Mouse (Mus musculus): Measurements from ENCODE around the gene Armc12. TPM values are rescaled to one million over a fixed set of nuclear protein-coding genes. Genes with fewer than 3 reads are reported as not detected.
"Not testable (repeated sequence)": the region's sequence is repeated elsewhere in the genome, so short reads cannot be mapped to it uniquely, and the experiment has no call there.

Armc12 gene
- polyA plus RNA-seq, 1 experiment from 2014 or later = not detected

- Histone ChIP-seq H3K36me3 (ENCODE audit: insufficient read depth, low read length) (no peaks in the 10 kb centered on the region), H3K9me3 (ENCODE audit: low read length) (no peaks in the 10 kb centered on the region), H3K27me3 (ENCODE audit: insufficient read depth, low read length) (no peaks in the 10 kb centered on the region), H3K4me2 (replicated peaks; ENCODE audit: low read depth, low read length) (no peak overlapping the region), H3K27ac (ENCODE audit: low read length) (no peak overlapping the region), H3K9ac (replicated peaks; ENCODE audit: low read length) (no peak overlapping the region), H3K4me1 (ENCODE audit: insufficient read depth, low read length) (no peaks in the 10 kb centered on the region; the same call in 1 of the 2 replicates), H3K4me3 (ENCODE audit: low read length) (no peak overlapping the region)
- no peak for ATAC-seq (ENCODE audit: low FRiP score, low TSS enrichment)
- 7% methylated on average over 14 of the region's 14 CpGs for WGBS
Observed at GRCm38 (mm10) chr17:28553040-28553793, 22.6 kb downstream of the Armc12 start.

- not testable (repeated sequence) for H3K9ac ChIP-seq (replicated peaks; ENCODE audit: low read length); ATAC-seq (ENCODE audit: low FRiP score, low TSS enrichment); H3K27ac ChIP-seq (ENCODE audit: low read length); H3K36me3 ChIP-seq (ENCODE audit: insufficient read depth, low read length); H3K4me2 ChIP-seq (replicated peaks; ENCODE audit: low read depth, low read length); H3K9me3 ChIP-seq (ENCODE audit: low read length); H3K27me3 ChIP-seq (ENCODE audit: insufficient read depth, low read length); H3K4me3 ChIP-seq (ENCODE audit: low read length); H3K4me1 ChIP-seq (ENCODE audit: insufficient read depth, low read length)
- 95% methylated on average over 4 of the region's 4 CpGs for WGBS
Observed at GRCm38 (mm10) chr17:28554021-28554420, 23.4 kb downstream of the Armc12 start.

GRCm38 (mm10) chr17:28556635-28557396 lies 26.2 kb downstream of the Armc12 start:
- WGBS = 49% methylated on average over 6 of the region's 6 CpGs
- H3K27ac ChIP-seq (ENCODE audit: low read length) = no peak overlapping the region
- no peaks in the 10 kb centered on the region for H3K27me3 ChIP-seq (ENCODE audit: insufficient read depth, low read length)
- H3K9ac ChIP-seq (replicated peaks; ENCODE audit: low read length) = no peak overlapping the region
- no peak overlapping the region for H3K4me3 ChIP-seq (ENCODE audit: low read length)
- no peaks in the 10 kb centered on the region; the same call in 1 of the 2 replicates for H3K4me1 ChIP-seq (ENCODE audit: insufficient read depth, low read length)
- no peaks in the 10 kb centered on the region for H3K36me3 ChIP-seq (ENCODE audit: insufficient read depth, low read length)
- no peaks in the 10 kb centered on the region for H3K9me3 ChIP-seq (ENCODE audit: low read length)
- H3K4me2 ChIP-seq (replicated peaks; ENCODE audit: low read depth, low read length) = no peak overlapping the region
- no peak for ATAC-seq (ENCODE audit: low FRiP score, low TSS enrichment)

GRCm38 (mm10) chr17:28557772-28558171 lies 27.2 kb downstream of the Armc12 start:
- H3K27me3 ChIP-seq (ENCODE audit: insufficient read depth, low read length) = no peaks in the 10 kb centered on the region
- ATAC-seq (ENCODE audit: low FRiP score, low TSS enrichment) = no peak
- no peak overlapping the region for H3K4me3 ChIP-seq (ENCODE audit: low read length)
- no peaks in the 10 kb centered on the region for H3K36me3 ChIP-seq (ENCODE audit: insufficient read depth, low read length)
- no peak overlapping the region for H3K9ac ChIP-seq (replicated peaks; ENCODE audit: low read length)
- no peaks in the 10 kb centered on the region; the same call in 1 of the 2 replicates for H3K4me1 ChIP-seq (ENCODE audit: insufficient read depth, low read length)
- H3K9me3 ChIP-seq (ENCODE audit: low read length) = no peaks in the 10 kb centered on the region
- 66% methylated on average over 6 of the region's 6 CpGs for WGBS
- no peak overlapping the region for H3K4me2 ChIP-seq (replicated peaks; ENCODE audit: low read depth, low read length)
- no peak overlapping the region for H3K27ac ChIP-seq (ENCODE audit: low read length)

- Histone ChIP-seq H3K9ac (replicated peaks; ENCODE audit: low read length) (no peak within 1 kb of the TSS), H3K27me3 (ENCODE audit: insufficient read depth, low read length) (no peaks in the 10 kb centered on the region), H3K9me3 (ENCODE audit: low read length) (no peaks in the 10 kb centered on the region), H3K27ac (ENCODE audit: low read length) (no peak within 1 kb of the TSS), H3K36me3 (ENCODE audit: insufficient read depth, low read length) (no peaks in the 10 kb centered on the region), H3K4me1 (ENCODE audit: insufficient read depth, low read length) (no peaks in the 10 kb centered on the region), H3K4me3 (ENCODE audit: low read length) (no peak within 1 kb of the TSS), H3K4me2 (replicated peaks; ENCODE audit: low read depth, low read length) (no peak within 1 kb of the TSS)
- WGBS = 85% methylated on average over 4 of the region's 4 CpGs
- ATAC-seq (ENCODE audit: low FRiP score, low TSS enrichment) = no peak
Observed at GRCm38 (mm10) chr17:28560598-28560997, 30.0 kb downstream of the Armc12 start, which contains the start of gene Clps. Gene Clps, minus strand, starts transcription at chr17:28560766.

DNA sequence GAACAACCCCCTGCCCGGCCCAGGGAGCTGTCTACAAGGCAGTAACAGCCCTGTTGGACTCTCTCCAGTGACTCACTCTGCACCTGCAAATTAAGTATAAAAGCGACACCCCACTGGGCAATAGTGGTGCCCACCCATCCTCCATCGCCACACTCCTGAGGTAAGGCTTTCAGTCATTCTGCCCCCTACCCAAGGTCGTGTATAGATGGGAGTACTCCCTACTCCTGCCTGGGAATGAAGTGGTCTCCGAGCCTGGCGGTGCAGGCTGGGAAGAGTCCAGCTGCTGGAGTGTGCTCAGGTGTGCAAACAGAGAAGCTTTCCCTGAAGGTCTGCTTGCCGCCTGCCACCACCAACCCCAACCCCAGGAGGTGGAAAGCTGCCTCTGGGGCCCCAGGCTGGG lies 31.0 kb downstream of the Armc12 start:
- Histone ChIP-seq H3K4me2 (replicated peaks; ENCODE audit: low read depth, low read length) (no peak overlapping the region), H3K4me3 (ENCODE audit: low read length) (no peak overlapping the region), H3K4me1 (ENCODE audit: insufficient read depth, low read length) (no peaks in the 10 kb centered on the region), H3K27me3 (ENCODE audit: insufficient read depth, low read length) (no peaks in the 10 kb centered on the region), H3K36me3 (ENCODE audit: insufficient read depth, low read length) (no peaks in the 10 kb centered on the region), H3K9ac (replicated peaks; ENCODE audit: low read length) (no peak overlapping the region), H3K27ac (ENCODE audit: low read length) (no peak overlapping the region), H3K9me3 (ENCODE audit: low read length) (no peaks in the 10 kb centered on the region)
- ATAC-seq (ENCODE audit: low FRiP score, low TSS enrichment) = no peak
- WGBS = 56% methylated on average over 7 of the region's 7 CpGs

- no peaks in the 10 kb centered on the region for H3K9me3 ChIP-seq (ENCODE audit: low read length)
- no peak overlapping the region for H3K27ac ChIP-seq (ENCODE audit: low read length)
- H3K4me2 ChIP-seq (replicated peaks; ENCODE audit: low read depth, low read length) = no peak overlapping the region
- H3K36me3 ChIP-seq (ENCODE audit: insufficient read depth, low read length) = no peaks in the 10 kb centered on the region
- H3K9ac ChIP-seq (replicated peaks; ENCODE audit: low read length) = no peak overlapping the region
- no peaks in the 10 kb centered on the region for H3K4me1 ChIP-seq (ENCODE audit: insufficient read depth, low read length)
- no peak overlapping the region for H3K4me3 ChIP-seq (ENCODE audit: low read length)
- no peaks in the 10 kb centered on the region for H3K27me3 ChIP-seq (ENCODE audit: insufficient read depth, low read length)
- no peak for ATAC-seq (ENCODE audit: low FRiP score, low TSS enrichment)
Observed at GRCm38 (mm10) chr17:28565181-28565580, 34.6 kb downstream of the Armc12 start.

DNA sequence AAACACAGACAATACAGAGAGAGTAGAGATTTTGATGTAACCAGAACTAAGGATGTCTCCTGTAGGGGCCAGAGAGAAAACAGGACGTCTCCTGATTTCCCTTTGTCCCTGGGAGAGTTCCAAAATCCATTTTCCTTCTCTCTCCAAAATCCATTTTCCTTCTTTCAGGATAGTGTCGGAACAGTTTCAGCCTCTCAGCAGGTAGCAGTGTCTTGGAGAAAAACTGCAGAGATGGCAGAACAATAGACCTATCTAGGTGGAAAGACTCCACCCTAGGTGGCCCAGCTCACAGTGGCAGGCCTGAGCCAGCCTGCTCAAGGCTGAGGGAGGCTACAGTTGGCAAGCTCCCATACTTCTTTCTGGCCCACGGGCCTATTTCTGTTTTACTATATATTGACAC lies 36.9 kb downstream of the Armc12 start:
- no peak overlapping the region for H3K9ac ChIP-seq (replicated peaks; ENCODE audit: low read length)
- no peak overlapping the region for H3K4me2 ChIP-seq (replicated peaks; ENCODE audit: low read depth, low read length)
- H3K27ac ChIP-seq (ENCODE audit: low read length) = no peak overlapping the region
- H3K36me3 ChIP-seq (ENCODE audit: insufficient read depth, low read length) = no peaks in the 10 kb centered on the region
- no peak for ATAC-seq (ENCODE audit: low FRiP score, low TSS enrichment)
- H3K4me3 ChIP-seq (ENCODE audit: low read length) = no peak overlapping the region
- no peaks in the 10 kb centered on the region for H3K9me3 ChIP-seq (ENCODE audit: low read length)
- no peaks in the 10 kb centered on the region for H3K4me1 ChIP-seq (ENCODE audit: insufficient read depth, low read length)
- H3K27me3 ChIP-seq (ENCODE audit: insufficient read depth, low read length) = no peaks in the 10 kb centered on the region
- 55% methylated on average over 3 of the region's 3 CpGs for WGBS

DNA sequence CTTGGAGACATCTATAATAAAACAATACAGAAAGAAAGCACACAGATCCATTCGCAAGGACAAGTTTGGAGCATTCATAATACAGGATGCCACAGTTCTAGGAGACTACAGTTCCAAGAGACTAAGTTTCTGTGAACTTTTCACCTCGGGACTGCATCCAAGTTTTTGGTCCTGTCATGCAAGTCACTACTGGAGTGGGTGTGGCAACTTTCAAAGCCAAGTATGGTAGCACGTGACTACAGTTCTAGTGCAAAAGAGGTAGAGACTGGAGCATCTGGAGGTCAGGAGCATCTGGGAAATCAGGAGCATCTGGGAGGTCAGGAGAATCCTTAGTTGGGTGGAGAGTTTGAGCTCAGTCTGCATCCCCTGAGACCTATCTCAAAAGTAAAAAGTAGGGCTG lies 41.3 kb downstream of the Armc12 start:
- H3K4me1 ChIP-seq (ENCODE audit: insufficient read depth, low read length) = peaks cover 4% of the 10 kb centered on the region
- no peaks in the 10 kb centered on the region for H3K36me3 ChIP-seq (ENCODE audit: insufficient read depth, low read length)
- no peak overlapping the region for H3K27ac ChIP-seq (ENCODE audit: low read length)
- H3K27me3 ChIP-seq (ENCODE audit: insufficient read depth, low read length) = no peaks in the 10 kb centered on the region
- H3K4me3 ChIP-seq (ENCODE audit: low read length) = no peak overlapping the region
- no peak for ATAC-seq (ENCODE audit: low FRiP score, low TSS enrichment)
- no peak overlapping the region for H3K9ac ChIP-seq (replicated peaks; ENCODE audit: low read length)
- 83% methylated on average over 3 of the region's 3 CpGs for WGBS
- H3K9me3 ChIP-seq (ENCODE audit: low read length) = no peaks in the 10 kb centered on the region
- H3K4me2 ChIP-seq (replicated peaks; ENCODE audit: low read depth, low read length) = no peak overlapping the region

GRCm38 (mm10) chr17:28572521-28572920 lies 41.9 kb downstream of the Armc12 start:
- no peak overlapping the region for H3K4me2 ChIP-seq (replicated peaks; ENCODE audit: low read depth, low read length)
- H3K9ac ChIP-seq (replicated peaks; ENCODE audit: low read length) = no peak overlapping the region
- WGBS = 82% methylated on average over 7 of the region's 7 CpGs
- H3K36me3 ChIP-seq (ENCODE audit: insufficient read depth, low read length) = no peaks in the 10 kb centered on the region
- ATAC-seq (ENCODE audit: low FRiP score, low TSS enrichment) = no peak
- H3K27ac ChIP-seq (ENCODE audit: low read length) = no peak overlapping the region
- no peak overlapping the region for H3K4me3 ChIP-seq (ENCODE audit: low read length)
- peaks cover 4% of the 10 kb centered on the region for H3K4me1 ChIP-seq (ENCODE audit: insufficient read depth, low read length)
- H3K9me3 ChIP-seq (ENCODE audit: low read length) = no peaks in the 10 kb centered on the region
- no peaks in the 10 kb centered on the region for H3K27me3 ChIP-seq (ENCODE audit: insufficient read depth, low read length)

All from kidney, embryonic 16.5 days (tissue).